Mouse (Mus musculus): Measurements from ENCODE around the gene Rps6ka6. TPM values are rescaled to one million over a fixed set of nuclear protein-coding genes. Genes with fewer than 3 reads are reported as not detected.
A peak's percentile ranks its signal among the peaks of the same experiment; 100 is the strongest.

Gene Rps6ka6
- 38.1 and 38.6 TPM in 2 replicates for polyA plus RNA-seq (2015; fragmentation: Nextera tagmentation; extraction: Ambion mirVana)

DNA sequence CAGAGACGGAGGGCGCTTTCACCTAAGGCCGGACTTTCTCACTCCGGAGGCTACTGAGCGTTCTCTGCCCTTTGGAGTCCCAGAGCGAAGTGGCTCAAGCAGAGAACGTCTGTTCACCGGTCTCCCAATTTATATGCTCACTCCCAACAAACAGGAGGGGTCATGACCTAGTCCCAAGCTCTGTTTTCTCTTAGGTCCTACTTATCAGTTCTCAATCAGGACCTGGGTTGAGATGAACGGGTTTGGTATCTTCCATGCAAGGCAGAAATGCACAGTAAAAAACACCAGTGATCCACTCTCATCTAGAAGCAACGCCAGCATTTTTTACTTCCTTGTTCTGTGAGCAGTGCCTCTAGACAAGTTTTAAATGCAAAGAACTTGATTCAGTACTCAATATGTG lies at the start of gene Rps6ka6:
Gene Rps6ka6 (minus strand): TSS at position 101 of the 400 bp plus-strand sequence.
- Histone ChIP-seq H3K9me3 (no peaks in the 10 kb centered on the region), H3K36me3 (no peaks in the 10 kb centered on the region), H3K4me3 (no peak within 1 kb of the TSS), H3K27me3 (no peaks in the 10 kb centered on the region), H3K27ac (no peak within 1 kb of the TSS), H3K4me2 (no peak within 1 kb of the TSS), H3K9ac (no peak within 1 kb of the TSS), H3K4me1 (replicated peaks) (no peaks in the 10 kb centered on the region)
- WGBS, result 74% methylated on average over 10 of the region's 10 CpGs
- no peak for ATAC-seq (ENCODE audit: low FRiP score)

DNA sequence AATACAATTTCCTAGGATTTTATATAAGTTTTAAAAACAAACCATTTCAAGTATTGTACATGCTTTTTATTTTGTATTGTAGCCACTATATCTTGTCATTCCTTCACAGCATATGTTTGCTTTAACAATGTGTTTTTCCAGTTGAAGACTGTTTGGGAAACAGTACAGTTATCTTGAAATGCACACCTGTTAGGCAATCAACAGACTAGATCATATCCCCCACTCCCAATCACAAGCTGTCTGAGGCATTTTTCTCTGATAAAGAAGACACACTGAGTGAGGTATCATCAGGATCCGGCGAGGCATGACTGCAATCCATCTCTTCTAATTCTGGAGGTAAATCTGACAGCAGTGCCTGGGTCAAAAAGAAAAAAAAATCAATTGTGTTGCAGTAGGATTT lies 39.3 kb upstream of the Rps6ka6 start:
- Histone ChIP-seq H3K4me1 (replicated peaks) (no peaks in the 10 kb centered on the region), H3K9ac (no peak overlapping the region), H3K4me3 (no peak overlapping the region), H3K4me2 (no peak overlapping the region), H3K9me3 (no peaks in the 10 kb centered on the region), H3K27ac (no peak overlapping the region), H3K36me3 (no peaks in the 10 kb centered on the region), H3K27me3 (no peaks in the 10 kb centered on the region)
- 90% methylated on average over 2 of the region's 2 CpGs for WGBS
- ATAC-seq (ENCODE audit: low FRiP score), result no peak

DNA sequence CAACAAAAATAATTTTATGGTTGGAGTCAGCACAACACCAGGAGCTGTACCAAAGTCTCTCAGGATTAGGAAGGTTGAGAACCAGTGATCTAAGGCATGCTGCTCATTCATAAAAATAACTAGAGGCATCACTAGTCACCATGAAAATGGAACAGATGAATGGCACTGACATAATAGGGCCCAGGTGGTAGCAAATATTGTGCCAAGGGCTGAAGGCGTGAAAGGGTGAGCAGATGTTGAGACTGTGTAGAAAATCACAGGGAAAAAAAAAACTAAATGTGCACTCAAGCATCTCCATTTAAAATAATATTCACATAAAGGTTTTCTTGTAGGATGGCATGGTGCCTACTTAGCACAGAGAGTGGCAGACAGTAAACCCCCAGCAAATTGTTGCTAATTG lies 19.6 kb downstream of the Rps6ka6 start:
- Histone ChIP-seq H3K4me2 (no peak overlapping the region), H3K9ac (no peak overlapping the region), H3K4me1 (replicated peaks) (no peaks in the 10 kb centered on the region), H3K4me3 (no peak overlapping the region), H3K9me3 (no peaks in the 10 kb centered on the region), H3K36me3 (no peaks in the 10 kb centered on the region), H3K27me3 (no peaks in the 10 kb centered on the region), H3K27ac (no peak overlapping the region)
- no peak for ATAC-seq (ENCODE audit: low FRiP score)
- 70% methylated on average over 1 of the region's 1 CpGs for WGBS

DNA sequence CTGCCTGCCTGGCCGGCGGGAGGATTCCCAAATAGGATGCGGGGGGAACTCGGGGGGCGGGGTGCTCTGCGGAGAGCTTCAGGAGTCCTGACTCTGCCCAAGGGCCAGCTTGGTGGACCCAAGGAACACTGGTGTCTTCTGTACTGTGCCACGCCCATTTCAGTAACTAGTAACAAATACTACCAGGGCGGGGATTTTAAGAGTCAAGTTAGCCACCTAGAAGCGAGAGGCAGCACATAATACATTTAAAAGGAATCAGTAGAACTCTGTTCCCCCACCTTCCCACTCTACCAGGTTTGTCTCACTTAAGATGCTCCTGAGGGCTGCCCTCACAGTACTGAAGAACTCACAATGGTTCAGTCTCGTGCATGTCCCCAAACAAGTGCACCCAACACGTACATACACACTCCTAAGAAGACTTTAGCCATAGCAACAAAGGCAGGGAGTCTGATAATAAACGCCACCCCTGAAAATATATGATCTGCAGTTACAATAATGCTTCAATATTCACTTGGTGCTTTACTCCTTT lies 74.1 kb downstream of the Rps6ka6 start:
- no peaks in the 10 kb centered on the region for H3K36me3 ChIP-seq
- ATAC-seq (ENCODE audit: low FRiP score), result peak; percentile 44
- peak overlapping the region; percentile 48 for H3K4me2 ChIP-seq
- H3K4me3 ChIP-seq, result peak overlapping the region; percentile 60
- no peaks in the 10 kb centered on the region for H3K27me3 ChIP-seq
- peak overlapping the region; percentile 85 for H3K27ac ChIP-seq
- WGBS, result 21% methylated on average over 12 of the region's 12 CpGs
- H3K9me3 ChIP-seq, result no peaks in the 10 kb centered on the region
- no peaks in the 10 kb centered on the region for H3K4me1 ChIP-seq (replicated peaks)
- peak overlapping the region; percentile 75 for H3K9ac ChIP-seq

DNA sequence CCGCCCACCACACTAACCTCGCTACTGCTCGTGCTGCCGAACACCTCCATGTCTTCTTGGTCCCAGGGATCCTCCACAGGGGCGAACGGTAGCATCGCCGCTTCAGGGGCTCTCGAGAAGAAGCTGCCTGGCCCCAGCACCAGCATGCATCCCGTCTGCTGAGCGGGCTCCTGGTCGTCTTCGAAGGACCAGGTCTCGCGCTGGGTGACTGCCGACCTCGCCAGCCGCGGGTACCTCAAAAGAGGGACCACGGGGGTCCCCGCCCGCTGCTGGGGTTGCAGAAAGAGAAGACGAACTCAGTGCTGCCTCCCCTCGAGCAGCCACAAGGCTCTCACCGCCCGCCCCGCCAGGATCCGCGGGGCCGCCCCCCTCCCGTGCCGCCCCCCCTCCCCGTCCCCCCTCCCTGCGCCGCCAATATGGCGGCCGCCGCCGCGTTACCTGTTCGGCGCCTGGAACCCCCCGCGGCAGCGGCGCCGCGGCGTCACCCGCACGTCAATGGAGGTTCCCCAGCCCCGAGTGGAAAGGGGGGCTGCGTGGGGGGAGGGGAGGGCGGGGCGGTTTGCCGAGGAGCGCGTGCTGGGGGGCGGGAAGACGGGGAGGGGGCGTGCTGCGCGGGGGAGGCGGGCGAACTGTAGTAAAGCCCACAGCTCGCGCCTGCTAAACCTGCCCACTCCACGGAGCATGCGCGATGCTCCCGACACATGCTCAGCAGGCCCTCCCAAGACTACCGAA lies 74.8 kb downstream of the Rps6ka6 start:
- Histone ChIP-seq H3K4me1 (replicated peaks) (no peaks in the 10 kb centered on the region), H3K4me3 (peak overlapping the region; percentile 60), H3K9ac (peak overlapping the region; percentile 75), H3K9me3 (no peaks in the 10 kb centered on the region), H3K4me2 (peak overlapping the region; percentile 58), H3K27ac (peak overlapping the region; percentile 85), H3K27me3 (no peaks in the 10 kb centered on the region), H3K36me3 (no peaks in the 10 kb centered on the region)
- WGBS, result 20% methylated on average over 26 of the region's 72 CpGs
- peak; percentile 97 for ATAC-seq (ENCODE audit: low FRiP score)

DNA sequence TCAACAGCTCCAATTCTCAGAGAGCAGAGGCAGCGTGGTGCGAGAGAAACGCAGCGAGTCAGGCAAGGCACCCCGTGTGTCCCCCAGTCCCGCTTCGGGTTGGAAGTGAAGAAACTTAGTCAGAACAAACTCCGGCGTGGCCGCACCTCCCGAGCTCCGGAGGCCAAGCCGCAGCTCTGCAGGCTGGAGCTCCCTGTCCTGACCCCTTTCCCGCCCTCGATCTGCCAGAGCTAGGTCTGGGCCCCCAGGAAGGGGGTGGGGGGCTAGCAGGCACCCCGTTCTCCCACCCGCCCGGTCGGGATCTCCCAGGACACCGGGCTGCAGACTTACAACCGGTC lies 75.3 kb downstream of the Rps6ka6 start:
- H3K4me3 ChIP-seq, result peak overlapping the region; percentile 60
- H3K4me2 ChIP-seq, result peak overlapping the region; percentile 58
- H3K9ac ChIP-seq, result peak overlapping the region; percentile 75
- H3K9me3 ChIP-seq, result no peaks in the 10 kb centered on the region
- H3K4me1 ChIP-seq (replicated peaks), result no peaks in the 10 kb centered on the region
- no peaks in the 10 kb centered on the region for H3K36me3 ChIP-seq
- WGBS, result 17% methylated on average over 21 of the region's 21 CpGs
- H3K27me3 ChIP-seq, result no peaks in the 10 kb centered on the region
- peak overlapping the region; percentile 85 for H3K27ac ChIP-seq
- peak; percentile 44 for ATAC-seq (ENCODE audit: low FRiP score)

DNA sequence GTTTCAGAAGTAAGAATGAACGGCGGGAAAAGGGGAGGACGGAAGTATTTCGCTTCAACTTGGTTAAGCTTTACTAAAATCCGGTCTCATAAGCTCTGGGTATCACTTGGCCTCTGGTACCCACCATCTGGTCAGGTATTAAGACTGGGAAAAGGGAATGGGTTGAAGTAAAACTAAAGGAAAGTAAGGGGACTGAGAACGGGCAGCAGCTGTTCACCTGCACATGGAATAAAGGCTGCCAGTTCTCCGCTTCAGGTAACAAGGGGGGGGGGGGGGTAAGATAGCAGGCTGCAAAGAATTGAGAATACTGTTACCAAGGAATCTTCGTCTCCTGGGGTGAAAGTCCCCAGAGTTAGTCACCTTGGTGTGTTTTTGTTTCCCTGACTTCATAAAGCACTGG lies 75.7 kb downstream of the Rps6ka6 start:
- Histone ChIP-seq H3K4me1 (replicated peaks) (no peaks in the 10 kb centered on the region), H3K27ac (peak overlapping the region; percentile 85; the same call in 1 of the 2 replicates), H3K9ac (peak overlapping the region; percentile 75), H3K4me3 (peak overlapping the region; percentile 60), H3K27me3 (no peaks in the 10 kb centered on the region), H3K4me2 (peak overlapping the region; percentile 58), H3K36me3 (no peaks in the 10 kb centered on the region), H3K9me3 (no peaks in the 10 kb centered on the region)
- no peak for ATAC-seq (ENCODE audit: low FRiP score)
- WGBS, result 18% methylated on average over 8 of the region's 8 CpGs

DNA sequence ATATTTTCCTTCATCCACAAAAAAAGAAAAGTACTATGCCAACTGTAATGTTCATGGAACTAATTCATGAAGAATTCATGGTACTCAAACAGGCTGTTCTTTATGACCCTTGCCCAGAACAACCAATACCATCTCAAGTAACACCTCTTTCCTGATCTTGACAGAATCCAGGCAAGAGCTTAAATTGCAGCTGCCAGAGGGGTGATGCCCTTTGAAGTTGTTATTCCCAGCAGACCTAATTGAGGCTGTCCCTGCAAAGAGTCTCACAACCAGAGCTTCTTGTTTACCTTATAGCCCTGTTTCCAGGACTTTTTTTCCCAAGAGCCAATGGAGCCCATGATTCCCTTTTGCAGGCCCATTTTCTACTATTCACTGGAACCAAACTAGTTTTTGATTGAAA lies 77.6 kb downstream of the Rps6ka6 start:
- Histone ChIP-seq H3K9ac (no peak overlapping the region), H3K27ac (no peak overlapping the region), H3K4me3 (no peak overlapping the region), H3K4me2 (no peak overlapping the region), H3K36me3 (no peaks in the 10 kb centered on the region), H3K9me3 (no peaks in the 10 kb centered on the region), H3K4me1 (replicated peaks) (no peaks in the 10 kb centered on the region), H3K27me3 (no peaks in the 10 kb centered on the region)
- ATAC-seq (ENCODE audit: low FRiP score), result no peak

DNA sequence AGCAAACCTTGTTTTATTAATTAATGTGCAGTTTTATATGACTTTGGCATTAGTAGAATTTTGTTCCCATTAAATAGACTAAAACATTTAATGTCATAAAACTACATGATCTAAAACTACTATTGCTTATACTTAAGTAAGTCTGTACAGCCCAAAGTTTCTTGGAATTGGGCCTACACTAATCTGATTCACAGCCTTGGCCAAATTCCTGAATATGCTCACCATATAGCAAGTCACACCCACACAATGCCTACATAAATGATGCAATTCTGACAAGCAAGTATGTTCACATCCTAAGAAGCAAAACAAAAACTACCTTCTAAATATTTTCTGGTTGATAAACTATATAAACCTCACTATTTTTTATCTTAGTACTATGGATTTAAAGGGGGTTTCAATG lies 101.2 kb downstream of the Rps6ka6 start:
- Histone ChIP-seq H3K9me3 (no peaks in the 10 kb centered on the region), H3K4me1 (replicated peaks) (no peaks in the 10 kb centered on the region), H3K4me2 (no peak overlapping the region), H3K9ac (no peak overlapping the region), H3K27me3 (no peaks in the 10 kb centered on the region), H3K4me3 (no peak overlapping the region), H3K27ac (no peak overlapping the region), H3K36me3 (no peaks in the 10 kb centered on the region)
- ATAC-seq (ENCODE audit: low FRiP score), result no peak

DNA sequence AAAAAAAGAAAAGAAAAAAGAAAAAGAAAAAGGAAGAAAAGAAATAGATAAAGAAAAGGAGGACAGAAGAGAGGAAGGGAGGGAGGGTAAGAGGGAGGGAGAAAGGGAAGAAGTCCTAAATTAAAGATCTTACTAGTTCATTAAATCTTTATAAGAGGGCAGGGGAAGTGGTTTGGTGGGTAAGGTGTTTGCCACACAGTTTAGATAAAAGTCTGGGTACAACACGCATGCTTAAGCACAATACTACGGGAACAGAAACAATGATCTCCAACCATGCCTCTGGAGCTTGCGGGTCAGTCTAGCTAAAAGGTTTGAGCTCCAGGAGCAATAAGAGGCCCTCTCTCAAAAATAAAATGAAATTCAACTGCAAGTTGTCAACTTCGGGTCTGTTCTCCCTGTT lies 123.0 kb downstream of the Rps6ka6 start:
- no peak overlapping the region for H3K9ac ChIP-seq
- no peaks in the 10 kb centered on the region for H3K4me1 ChIP-seq (replicated peaks)
- H3K27ac ChIP-seq, result no peak overlapping the region
- ATAC-seq (ENCODE audit: low FRiP score), result no peak
- no peaks in the 10 kb centered on the region for H3K9me3 ChIP-seq
- no peak overlapping the region for H3K4me2 ChIP-seq
- H3K27me3 ChIP-seq, result no peaks in the 10 kb centered on the region
- no peak overlapping the region for H3K4me3 ChIP-seq
- no peaks in the 10 kb centered on the region for H3K36me3 ChIP-seq
- 93% methylated on average over 4 of the region's 4 CpGs for WGBS

DNA sequence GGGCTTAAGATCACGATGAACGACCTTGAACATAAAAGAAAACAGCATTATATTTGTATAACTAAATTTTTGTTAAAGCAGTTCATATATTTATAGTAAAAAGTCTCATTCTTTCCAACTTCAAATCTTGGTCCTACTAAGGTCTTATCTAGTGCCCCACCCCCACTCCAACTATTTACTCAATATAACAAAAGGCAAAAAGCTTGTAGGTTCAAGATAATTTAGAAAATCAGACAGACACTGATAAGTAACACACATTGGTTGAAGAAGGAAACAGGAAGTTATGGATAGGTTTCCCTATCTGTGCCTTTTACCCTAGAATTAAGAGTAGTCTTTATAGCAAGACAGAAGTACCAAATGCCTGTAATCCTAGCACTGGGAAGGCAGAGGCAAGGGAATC lies 132.9 kb downstream of the Rps6ka6 start:
- no peak overlapping the region for H3K27ac ChIP-seq
- H3K27me3 ChIP-seq, result no peaks in the 10 kb centered on the region
- WGBS, result 84% methylated on average over 2 of the region's 2 CpGs
- H3K36me3 ChIP-seq, result no peaks in the 10 kb centered on the region
- H3K4me1 ChIP-seq (replicated peaks), result no peaks in the 10 kb centered on the region
- no peak overlapping the region for H3K9ac ChIP-seq
- H3K4me3 ChIP-seq, result no peak overlapping the region
- no peaks in the 10 kb centered on the region for H3K9me3 ChIP-seq
- no peak overlapping the region for H3K4me2 ChIP-seq
- no peak for ATAC-seq (ENCODE audit: low FRiP score)

DNA sequence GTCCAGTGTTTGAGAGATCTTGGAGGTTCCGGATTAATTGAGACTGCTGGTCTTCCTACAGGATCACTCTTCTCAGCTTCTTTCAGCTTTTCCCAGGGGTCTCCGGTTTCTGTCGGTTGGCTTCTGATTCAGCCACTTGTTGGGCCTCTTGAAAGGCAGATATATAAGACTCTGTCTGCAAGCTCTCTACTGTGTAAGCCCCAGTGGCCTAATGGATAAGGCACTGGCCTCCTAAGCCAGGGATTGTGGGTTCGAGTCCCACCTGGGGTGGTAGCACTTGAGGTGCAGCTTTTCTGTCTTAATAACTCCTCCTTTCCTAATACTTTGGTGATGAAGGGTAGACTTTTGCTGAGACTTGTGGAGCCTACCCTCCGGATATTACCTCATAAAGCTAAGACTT lies 160.7 kb downstream of the Rps6ka6 start:
- no peak overlapping the region for H3K27ac ChIP-seq
- no peak overlapping the region for H3K9ac ChIP-seq
- no peak for ATAC-seq (ENCODE audit: low FRiP score)
- H3K36me3 ChIP-seq, result no peaks in the 10 kb centered on the region
- WGBS, result 84% methylated on average over 5 of the region's 5 CpGs
- no peaks in the 10 kb centered on the region for H3K4me1 ChIP-seq (replicated peaks)
- no peak overlapping the region for H3K4me3 ChIP-seq
- no peak overlapping the region for H3K4me2 ChIP-seq
- no peaks in the 10 kb centered on the region for H3K9me3 ChIP-seq
- no peaks in the 10 kb centered on the region for H3K27me3 ChIP-seq

DNA sequence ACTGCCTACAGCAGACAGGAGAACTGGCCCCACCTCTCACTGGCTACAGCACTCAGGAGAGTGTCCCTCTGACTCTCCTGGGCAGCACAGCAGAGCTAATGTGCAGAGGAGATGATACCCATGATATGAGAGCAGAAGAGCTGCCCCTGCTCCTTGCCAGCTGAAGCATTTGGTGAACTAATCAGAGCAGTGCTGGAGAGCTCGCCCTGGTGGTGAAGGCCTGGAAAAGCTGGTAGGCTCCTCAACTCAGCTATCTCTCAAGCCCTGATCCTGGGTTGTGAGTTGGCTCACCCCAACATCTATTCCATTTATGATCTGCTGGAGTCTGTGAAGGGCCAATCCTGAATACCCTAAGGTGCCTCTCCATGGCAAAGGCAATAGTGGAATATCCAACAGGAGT lies 163.6 kb downstream of the Rps6ka6 start:
- H3K4me3 ChIP-seq, result no peak overlapping the region
- ATAC-seq (ENCODE audit: low FRiP score), result no peak
- 41% methylated on average over 1 of the region's 1 CpGs for WGBS
- no peak overlapping the region for H3K4me2 ChIP-seq
- no peaks in the 10 kb centered on the region for H3K36me3 ChIP-seq
- H3K9ac ChIP-seq, result no peak overlapping the region
- no peaks in the 10 kb centered on the region for H3K27me3 ChIP-seq
- no peaks in the 10 kb centered on the region for H3K9me3 ChIP-seq
- no peaks in the 10 kb centered on the region for H3K4me1 ChIP-seq (replicated peaks)
- H3K27ac ChIP-seq, result no peak overlapping the region
